Mouse (Mus musculus) liver, postnatal 0 days (tissue): Measurements from ENCODE around the gene Icam2. TPM values are rescaled to one million over a fixed set of nuclear protein-coding genes. Genes with fewer than 3 reads are reported as not detected.
"Not testable (repeated sequence)": the region's sequence is repeated elsewhere in the genome, so short reads cannot be mapped to it uniquely, and the experiment has no call there.

Source experiments
- ATAC-seq: fragments of 200-750 bp; cut with Nextera tagmentation; 2 replicates; pipeline ENCODE4 v1.8.0; 2017; ENCODE audit warnings: mild to moderate bottlenecking, moderate library complexity
- DNase-seq: peaks from one replicate; pipeline ENCODE4 v3.0.0-alpha.2; 2016
- H3K27ac ChIP-seq: fragments of 300-500 bp; sonication (generic); 2 replicates; pipeline ENCODE4 v1.5.1; 2014; ENCODE audit warnings: antibody characterized with exemption, moderate library complexity, mild to moderate bottlenecking, low read depth
- H3K27me3 ChIP-seq: fragments of 300-500 bp; sonication (generic); 2 replicates; pipeline ENCODE4 v1.6.1; 2014; ENCODE audit warnings: low read length, control low read depth, mixed read lengths; ENCODE audit not compliant: insufficient read depth
- H3K36me3 ChIP-seq: fragments of 300-500 bp; sonication (generic); replicated peaks from 2 replicates; pipeline ENCODE4 v1.6.1; 2014; ENCODE audit warnings: mild to moderate bottlenecking, control low read depth, low read length, moderate library complexity, mixed read lengths; ENCODE audit not compliant: insufficient read depth
- H3K4me1 ChIP-seq: fragments of 300-500 bp; sonication (generic); 2 replicates; pipeline ENCODE4 v1.6.1; 2014; ENCODE audit warnings: antibody characterized with exemption, mild to moderate bottlenecking, control low read depth; ENCODE audit not compliant: insufficient read depth
- H3K4me2 ChIP-seq: fragments of 300-500 bp; sonication (generic); 2 replicates; pipeline ENCODE4 v1.6.1; 2014; ENCODE audit warnings: low read depth, mild to moderate bottlenecking, low read length, moderate library complexity, mixed read lengths
- H3K4me3 ChIP-seq: fragments of 300-500 bp; sonication (generic); 2 replicates; pipeline ENCODE4 v1.5.1; 2014; ENCODE audit warnings: low read depth, low read length
- H3K9ac ChIP-seq: fragments of 300-500 bp; sonication (generic); replicated peaks from 2 replicates; pipeline ENCODE4 v1.6.1; 2014; ENCODE audit warnings: mild to moderate bottlenecking, moderate library complexity
- H3K9me3 ChIP-seq: fragments of 300-500 bp; sonication (generic); 2 replicates; pipeline ENCODE4 v1.6.1; 2016; ENCODE audit warnings: mild to moderate bottlenecking, control low read depth, low read length, mixed read lengths
- CTCF ChIP-seq: sonication (generic); IDR thresholded peaks from 2 replicates; pipeline ENCODE4 v1.5.1; 2016; ENCODE audit warnings: antibody characterized with exemption, low read depth
- EP300 ChIP-seq: IDR thresholded peaks from 2 replicates; pipeline ENCODE4 v1.6.1; 2016; ENCODE audit warnings: antibody characterized with exemption, low read depth, mild to moderate bottlenecking
- WGBS: fragments of 180-500 bp; shearing (Covaris S2); extraction: QIAGEN DNeasy Blood & Tissue Kit; methylation state at CpG from one replicate; pipeline ENCODE4 v1.1.7; 2014; ENCODE audit not compliant: insufficient replicate concordance; 5-methylcytosine and 5-hydroxymethylcytosine counted together
- polyA plus RNA-seq: library from polyadenylated mRNA; unstranded; fragments of >200 nt; fragmentation: Nextera tagmentation; extraction: Ambion mirVana; gene quantifications from 2 replicates; pipeline ENCODE4 v1.2.1, GENCODE M21; 2015

Gene Icam2
- polyA plus RNA-seq, 1 experiment from 2014 or later: 12.6 TPM

- ATAC-seq (peak; percentile 32; the same call in 1 of the 2 replicates), DNase-seq (no peak)
- Histone ChIP-seq H3K4me3 (no peak overlapping the region), H3K27ac (peak overlapping the region; percentile 39; the same call in 1 of the 2 replicates), H3K4me2 (no peak overlapping the region), H3K36me3 (peaks cover 34% of the 10 kb centered on the region), H3K4me1 (peaks cover 7% of the 10 kb centered on the region), H3K9me3 (no peaks in the 10 kb centered on the region), H3K27me3 (no peaks in the 10 kb centered on the region), H3K9ac (no peak overlapping the region)
- WGBS: 48% methylated on average over 3 of the region's 3 CpGs
- TF ChIP-seq EP300: no peak
- TF ChIP-seq CTCF: no peak
Measured at GRCm38 (mm10) chr11:106412641-106413360, 24.9 kb upstream of the Icam2 start.

GRCm38 (mm10) chr11:106411157-106411556 lies 23.3 kb upstream of the Icam2 start:
- no peak overlapping the region for H3K4me2 ChIP-seq
- H3K36me3 ChIP-seq: peaks cover 44% of the 10 kb centered on the region
- WGBS: 60% methylated on average over 2 of the region's 2 CpGs
- H3K4me3 ChIP-seq: no peak overlapping the region
- H3K27ac ChIP-seq: peak overlapping the region; percentile 67; the same call in 1 of the 2 replicates
- no peak for TF ChIP-seq CTCF
- no peak for TF ChIP-seq EP300
- H3K9me3 ChIP-seq: no peaks in the 10 kb centered on the region
- DNase-seq (no peak), ATAC-seq (no peak)
- no peak overlapping the region for H3K9ac ChIP-seq
- no peaks in the 10 kb centered on the region for H3K27me3 ChIP-seq
- H3K4me1 ChIP-seq: peaks cover 7% of the 10 kb centered on the region

- Histone ChIP-seq H3K4me2 (no peak overlapping the region), H3K4me1 (peaks cover 7% of the 10 kb centered on the region), H3K4me3 (no peak overlapping the region), H3K27ac (peak overlapping the region; percentile 67), H3K9me3 (no peaks in the 10 kb centered on the region), H3K27me3 (no peaks in the 10 kb centered on the region), H3K9ac (no peak overlapping the region), H3K36me3 (peaks cover 43% of the 10 kb centered on the region)
- ATAC-seq (peak; percentile 76), DNase-seq (no peak)
- TF ChIP-seq EP300 (no peak), CTCF (no peak)
- 67% methylated on average over 3 of the region's 3 CpGs for WGBS
Measured at GRCm38 (mm10) chr11:106410507-106410906, 22.6 kb upstream of the Icam2 start.

GRCm38 (mm10) chr11:106410011-106410410 lies 22.1 kb upstream of the Icam2 start:
- WGBS: 70% methylated on average over 4 of the region's 4 CpGs
- ATAC-seq: no peak
- Histone ChIP-seq H3K9me3 (no peaks in the 10 kb centered on the region), H3K27ac (peak overlapping the region; percentile 67), H3K4me2 (no peak overlapping the region), H3K4me1 (peaks cover 7% of the 10 kb centered on the region), H3K9ac (no peak overlapping the region), H3K36me3 (peaks cover 43% of the 10 kb centered on the region), H3K4me3 (no peak overlapping the region), H3K27me3 (no peaks in the 10 kb centered on the region)
- TF ChIP-seq EP300 (no peak), CTCF (no peak)
- no peak for DNase-seq

GRCm38 (mm10) chr11:106398481-106398880 lies 10.6 kb upstream of the Icam2 start:
- no peaks in the 10 kb centered on the region for H3K4me1 ChIP-seq
- H3K9ac ChIP-seq: no peak overlapping the region
- no peak for TF ChIP-seq CTCF
- TF ChIP-seq EP300: no peak
- H3K36me3 ChIP-seq: peaks cover 58% of the 10 kb centered on the region
- DNase-seq (no peak), ATAC-seq (no peak)
- no peak overlapping the region for H3K27ac ChIP-seq
- WGBS: 93% methylated on average over 8 of the region's 8 CpGs
- H3K4me3 ChIP-seq: no peak overlapping the region
- no peaks in the 10 kb centered on the region for H3K9me3 ChIP-seq
- H3K4me2 ChIP-seq: no peak overlapping the region
- no peaks in the 10 kb centered on the region for H3K27me3 ChIP-seq

GRCm38 (mm10) chr11:106397656-106398055 lies 9.8 kb upstream of the Icam2 start:
- ATAC-seq (no peak), DNase-seq (no peak)
- Histone ChIP-seq H3K9ac (no peak overlapping the region), H3K27me3 (no peaks in the 10 kb centered on the region), H3K9me3 (no peaks in the 10 kb centered on the region), H3K4me3 (no peak overlapping the region), H3K4me2 (no peak overlapping the region), H3K36me3 (peaks cover 51% of the 10 kb centered on the region), H3K4me1 (peaks cover 1% of the 10 kb centered on the region; the same call in 1 of the 2 replicates), H3K27ac (no peak overlapping the region)
- TF ChIP-seq EP300: no peak
- peak; percentile 63 for TF ChIP-seq CTCF
- WGBS: 79% methylated on average over 3 of the region's 3 CpGs

GRCm38 (mm10) chr11:106394055-106394454 lies 6.2 kb upstream of the Icam2 start:
- H3K27me3 ChIP-seq, DNase-seq, H3K27ac ChIP-seq, H3K9ac ChIP-seq, H3K4me3 ChIP-seq, H3K4me2 ChIP-seq, ATAC-seq, H3K9me3 ChIP-seq: not testable (repeated sequence)
- Histone ChIP-seq H3K36me3 (peaks cover 25% of the 10 kb centered on the region), H3K4me1 (peaks cover 21% of the 10 kb centered on the region)
- 64% methylated on average over 2 of the region's 2 CpGs for WGBS
